Mouse (Mus musculus): ENCODE measurements at regions not wholly inside any gene's neighbourhood (a gene's known extent, or its start where the extent isn't known, plus 50 kb on each side); places are given as distances from the start of the nearest gene placed in this dataset.

- DNase-seq, result peak; percentile 29
Observed at GRCm38 (mm10) chr1:64295512-64295945, 173.4 kb upstream of the Klf7 start.

GRCm38 (mm10) chr1:64295051-64295450 lies 173.0 kb upstream of the Klf7 start:
- no peak for DNase-seq

GRCm38 (mm10) chr1:64288812-64289447 lies 166.8 kb upstream of the Klf7 start:
- no peak for DNase-seq

- no peak for DNase-seq
Observed at GRCm38 (mm10) chr1:64287068-64287467, 165.0 kb upstream of the Klf7 start.

GRCm38 (mm10) chr1:64284656-64285055 lies 162.6 kb upstream of the Klf7 start:
- no peak for DNase-seq

- no peak for DNase-seq
Observed at GRCm38 (mm10) chr1:64275865-64276264, 153.8 kb upstream of the Klf7 start.

GRCm38 (mm10) chr1:64275086-64275802 lies 153.2 kb upstream of the Klf7 start:
- no peak for DNase-seq

- DNase-seq, result no peak
Observed at GRCm38 (mm10) chr1:64257237-64257636, 135.2 kb upstream of the Klf7 start.

- no peak for DNase-seq
Observed at GRCm38 (mm10) chr1:64255554-64256295, 133.6 kb upstream of the Klf7 start.

- no peak for DNase-seq
Observed at GRCm38 (mm10) chr1:64254673-64255072, 132.6 kb upstream of the Klf7 start.

GRCm38 (mm10) chr1:64253996-64254395 lies 131.9 kb upstream of the Klf7 start:
- DNase-seq, result no peak

GRCm38 (mm10) chr1:64242401-64242800 lies 120.3 kb upstream of the Klf7 start:
- DNase-seq, result no peak

- DNase-seq, result no peak
Observed at GRCm38 (mm10) chr1:64229654-64230053, 107.6 kb upstream of the Klf7 start.

GRCm38 (mm10) chr1:64226001-64226918 lies 104.2 kb upstream of the Klf7 start:
- DNase-seq, result peak; percentile 59

- peak; percentile 58 for DNase-seq
Observed at GRCm38 (mm10) chr1:64223779-64224687, 102.0 kb upstream of the Klf7 start.

- DNase-seq, result no peak
Observed at GRCm38 (mm10) chr1:64222475-64222874, 100.4 kb upstream of the Klf7 start.

GRCm38 (mm10) chr1:64220486-64220885 lies 98.4 kb upstream of the Klf7 start:
- no peak for DNase-seq

GRCm38 (mm10) chr1:64220040-64220439 lies 98.0 kb upstream of the Klf7 start:
- DNase-seq, result no peak

GRCm38 (mm10) chr1:64215646-64216045 lies 93.6 kb upstream of the Klf7 start:
- no peak for DNase-seq

GRCm38 (mm10) chr1:64209131-64209530 lies 87.0 kb upstream of the Klf7 start:
- DNase-seq, result no peak

- no peak for DNase-seq
Observed at GRCm38 (mm10) chr1:64200387-64201023, 78.4 kb upstream of the Klf7 start.

All from lung, postnatal 14 days (tissue).